Mouse (Mus musculus): ENCODE data around the gene Afap1. TPM values are rescaled to one million over a fixed set of nuclear protein-coding genes. Genes with fewer than 3 reads are reported as not detected.

Gene Afap1
- polyA plus RNA-seq, 1 experiment from 2014 or later = 21.5 TPM

- Histone ChIP-seq H3K4me1 (no peaks in the 10 kb centered on the region), H3K4me2 (no peak overlapping the region), H3K27me3 (no peaks in the 10 kb centered on the region), H3K9ac (no peak overlapping the region), H3K36me3 (no peaks in the 10 kb centered on the region), H3K9me3 (no peaks in the 10 kb centered on the region), H3K4me3 (no peak overlapping the region), H3K27ac (no peak overlapping the region)
- ATAC-seq (ENCODE audit: borderline replicate concordance, extremely low read depth, low FRiP score, low TSS enrichment) = 0 out of 2 replicates have a peak, but pooled peaks have one; percentile 19
- WGBS = 29% methylated on average over 11 of the region's 11 CpGs
These were observed 8.9 kb upstream of the Afap1 start for GRCm38 (mm10) chr5:35884262-35884661.

- ATAC-seq (ENCODE audit: borderline replicate concordance, extremely low read depth, low FRiP score, low TSS enrichment) = no peak
- 74% methylated on average over 5 of the region's 5 CpGs for WGBS
- no peaks in the 10 kb centered on the region for H3K27me3 ChIP-seq
- H3K4me1 ChIP-seq = no peaks in the 10 kb centered on the region
- H3K36me3 ChIP-seq = no peaks in the 10 kb centered on the region
- no peaks in the 10 kb centered on the region for H3K9me3 ChIP-seq
- no peak overlapping the region for H3K4me3 ChIP-seq
- no peak overlapping the region for H3K9ac ChIP-seq
- no peak overlapping the region for H3K4me2 ChIP-seq
- no peak overlapping the region for H3K27ac ChIP-seq
These were observed 8.4 kb upstream of the Afap1 start for GRCm38 (mm10) chr5:35884689-35885088.

- no peaks in the 10 kb centered on the region for H3K36me3 ChIP-seq
- H3K27ac ChIP-seq = no peak overlapping the region
- H3K4me3 ChIP-seq = no peak overlapping the region
- H3K4me1 ChIP-seq = peaks cover under 1% of the 10 kb centered on the region; the same call in 1 of the 2 replicates
- ATAC-seq (ENCODE audit: borderline replicate concordance, extremely low read depth, low FRiP score, low TSS enrichment) = no peak
- no peaks in the 10 kb centered on the region for H3K9me3 ChIP-seq
- H3K27me3 ChIP-seq = no peaks in the 10 kb centered on the region
- no peak overlapping the region for H3K9ac ChIP-seq
- no peak overlapping the region for H3K4me2 ChIP-seq
- 41% methylated on average over 9 of the region's 9 CpGs for WGBS
These were observed 4.2 kb upstream of the Afap1 start for GRCm38 (mm10) chr5:35888959-35889358.

- no peak for ATAC-seq (ENCODE audit: borderline replicate concordance, extremely low read depth, low FRiP score, low TSS enrichment)
- Histone ChIP-seq H3K9me3 (no peaks in the 10 kb centered on the region), H3K9ac (no peak overlapping the region), H3K4me3 (no peak overlapping the region), H3K4me1 (peaks cover 7% of the 10 kb centered on the region; the same call in 1 of the 2 replicates), H3K36me3 (no peaks in the 10 kb centered on the region), H3K27ac (no peak overlapping the region), H3K4me2 (no peak overlapping the region), H3K27me3 (no peaks in the 10 kb centered on the region)
- 66% methylated on average over 2 of the region's 2 CpGs for WGBS
These were observed 3.5 kb upstream of the Afap1 start for GRCm38 (mm10) chr5:35889641-35890040.

- no peak overlapping the region for H3K9ac ChIP-seq
- H3K27me3 ChIP-seq = no peaks in the 10 kb centered on the region
- H3K4me2 ChIP-seq = no peak overlapping the region
- no peaks in the 10 kb centered on the region for H3K9me3 ChIP-seq
- no peak for ATAC-seq (ENCODE audit: borderline replicate concordance, extremely low read depth, low FRiP score, low TSS enrichment)
- H3K27ac ChIP-seq = no peak overlapping the region
- H3K4me3 ChIP-seq = no peak overlapping the region
- H3K36me3 ChIP-seq = no peaks in the 10 kb centered on the region
- 85% methylated on average over 13 of the region's 13 CpGs for WGBS
- peaks cover 18% of the 10 kb centered on the region for H3K4me1 ChIP-seq
These were observed 2.0 kb upstream of the Afap1 start for GRCm38 (mm10) chr5:35890985-35891730.

- ATAC-seq (ENCODE audit: borderline replicate concordance, extremely low read depth, low FRiP score, low TSS enrichment) = no peak
- Histone ChIP-seq H3K4me2 (no peak overlapping the region; the same call in 1 of the 2 replicates), H3K4me3 (no peak overlapping the region), H3K27ac (no peak overlapping the region), H3K27me3 (no peaks in the 10 kb centered on the region), H3K36me3 (no peaks in the 10 kb centered on the region), H3K4me1 (peaks cover 29% of the 10 kb centered on the region), H3K9ac (no peak overlapping the region), H3K9me3 (no peaks in the 10 kb centered on the region)
- WGBS = 73% methylated on average over 3 of the region's 3 CpGs
These were observed 756 bp upstream of the Afap1 start for GRCm38 (mm10) chr5:35892363-35892762.

GRCm38 (mm10) chr5:35893805-35894260 is 714 bp downstream of the Afap1 start:
- Histone ChIP-seq H3K4me3 (peak overlapping the region; percentile 81), H3K27ac (peak overlapping the region; percentile 82), H3K4me2 (peak overlapping the region; percentile 90), H3K4me1 (peaks cover 41% of the 10 kb centered on the region), H3K27me3 (no peaks in the 10 kb centered on the region), H3K9me3 (no peaks in the 10 kb centered on the region), H3K9ac (peak overlapping the region; percentile 80), H3K36me3 (no peaks in the 10 kb centered on the region)
- under 1% methylated on average over 21 of the region's 21 CpGs for WGBS
- ATAC-seq (ENCODE audit: borderline replicate concordance, extremely low read depth, low FRiP score, low TSS enrichment) = peak; percentile 29

GRCm38 (mm10) chr5:35894295-35895047 is 1.4 kb downstream of the Afap1 start:
- H3K27me3 ChIP-seq = no peaks in the 10 kb centered on the region
- peaks cover 45% of the 10 kb centered on the region for H3K4me1 ChIP-seq
- H3K36me3 ChIP-seq = no peaks in the 10 kb centered on the region
- H3K9me3 ChIP-seq = no peaks in the 10 kb centered on the region
- 3% methylated on average over 30 of the region's 30 CpGs for WGBS
- ATAC-seq (ENCODE audit: borderline replicate concordance, extremely low read depth, low FRiP score, low TSS enrichment) = 0 out of 2 replicates have a peak, but pooled peaks have one; percentile 3
- peak overlapping the region; percentile 80 for H3K9ac ChIP-seq
- peak overlapping the region; percentile 82 for H3K27ac ChIP-seq
- peak overlapping the region; percentile 90 for H3K4me2 ChIP-seq
- peak overlapping the region; percentile 81 for H3K4me3 ChIP-seq

- no peaks in the 10 kb centered on the region for H3K36me3 ChIP-seq
- H3K27ac ChIP-seq = no peak overlapping the region
- WGBS = 80% methylated on average over 4 of the region's 4 CpGs
- no peak overlapping the region for H3K9ac ChIP-seq
- no peak overlapping the region for H3K4me2 ChIP-seq
- no peak for ATAC-seq (ENCODE audit: borderline replicate concordance, extremely low read depth, low FRiP score, low TSS enrichment)
- no peak overlapping the region for H3K4me3 ChIP-seq
- H3K9me3 ChIP-seq = no peaks in the 10 kb centered on the region
- H3K27me3 ChIP-seq = no peaks in the 10 kb centered on the region
- H3K4me1 ChIP-seq = peaks cover 60% of the 10 kb centered on the region
These were observed 2.8 kb downstream of the Afap1 start for GRCm38 (mm10) chr5:35895926-35896325.

GRCm38 (mm10) chr5:35896556-35896955 is 3.4 kb downstream of the Afap1 start:
- H3K4me1 ChIP-seq = peaks cover 66% of the 10 kb centered on the region
- 86% methylated on average over 4 of the region's 4 CpGs for WGBS

GRCm38 (mm10) chr5:35897147-35897546 is 4.0 kb downstream of the Afap1 start:
- no peak overlapping the region for H3K4me3 ChIP-seq
- no peaks in the 10 kb centered on the region for H3K36me3 ChIP-seq
- ATAC-seq (ENCODE audit: borderline replicate concordance, extremely low read depth, low FRiP score, low TSS enrichment) = no peak
- no peak overlapping the region for H3K9ac ChIP-seq
- H3K27me3 ChIP-seq = no peaks in the 10 kb centered on the region
- H3K9me3 ChIP-seq = no peaks in the 10 kb centered on the region
- no peak overlapping the region for H3K4me2 ChIP-seq
- H3K27ac ChIP-seq = no peak overlapping the region
- 65% methylated on average over 4 of the region's 4 CpGs for WGBS
- H3K4me1 ChIP-seq = peaks cover 67% of the 10 kb centered on the region

More at GRCm38 (mm10) chr5:35896556-35896955, 3.4 kb downstream of the Afap1 start:
- Histone ChIP-seq H3K4me2 (no peak overlapping the region), H3K36me3 (no peaks in the 10 kb centered on the region), H3K9ac (no peak overlapping the region), H3K9me3 (no peaks in the 10 kb centered on the region), H3K27ac (no peak overlapping the region), H3K4me3 (no peak overlapping the region), H3K27me3 (no peaks in the 10 kb centered on the region)
- no peak for ATAC-seq (ENCODE audit: borderline replicate concordance, extremely low read depth, low FRiP score, low TSS enrichment)

- peaks cover 70% of the 10 kb centered on the region for H3K4me1 ChIP-seq
- H3K36me3 ChIP-seq = no peaks in the 10 kb centered on the region
- no peak overlapping the region for H3K27ac ChIP-seq
- no peak overlapping the region for H3K9ac ChIP-seq
- H3K4me3 ChIP-seq = no peak overlapping the region
- no peak for ATAC-seq (ENCODE audit: borderline replicate concordance, extremely low read depth, low FRiP score, low TSS enrichment)
- no peaks in the 10 kb centered on the region for H3K9me3 ChIP-seq
- no peak overlapping the region for H3K4me2 ChIP-seq
- 37% methylated on average over 4 of the region's 4 CpGs for WGBS
- no peaks in the 10 kb centered on the region for H3K27me3 ChIP-seq
These were observed 5.0 kb downstream of the Afap1 start for GRCm38 (mm10) chr5:35898114-35898513.

Measured in lung, embryonic 15.5 days (tissue).